Mouse (Mus musculus) stomach, embryonic 15.5 days (tissue): ENCODE measurements around the gene Lrp2bp. TPM values are rescaled to one million over a fixed set of nuclear protein-coding genes. Genes with fewer than 3 reads are reported as not detected.
A peak's percentile ranks its signal among the peaks of the same experiment; 100 is the strongest.

Source experiments
- ATAC-seq: fragments of 200-750 bp; cut with Nextera tagmentation; 2 replicates; pipeline ENCODE4 v1.8.0; 2017; ENCODE audit warnings: low read depth, moderate number of reproducible peaks, moderate TSS enrichment; ENCODE audit not compliant: insufficient read depth, low FRiP score
- H3K27ac ChIP-seq: fragments of 300-500 bp; sonication (generic); 2 replicates; pipeline ENCODE4 v1.5.1; 2015; ENCODE audit warnings: mild to moderate bottlenecking, inconsistent platforms
- H3K27me3 ChIP-seq: fragments of 300-500 bp; sonication (generic); replicated peaks from 2 replicates; pipeline ENCODE4 v1.6.1; 2015; ENCODE audit warnings: inconsistent platforms
- H3K36me3 ChIP-seq: fragments of 300-500 bp; sonication (generic); 2 replicates; pipeline ENCODE4 v1.6.1; 2015; ENCODE audit warnings: inconsistent platforms
- H3K4me1 ChIP-seq: fragments of 300-500 bp; sonication (generic); 2 replicates; pipeline ENCODE4 v1.6.1; 2015; ENCODE audit warnings: inconsistent platforms
- H3K4me2 ChIP-seq: fragments of 300-500 bp; sonication (generic); 2 replicates; pipeline ENCODE4 v1.6.1; 2015; ENCODE audit warnings: mild to moderate bottlenecking, inconsistent platforms
- H3K4me3 ChIP-seq: fragments of 300-500 bp; sonication (generic); replicated peaks from 2 replicates; pipeline ENCODE4 v1.5.1; 2015; ENCODE audit warnings: inconsistent platforms
- H3K9ac ChIP-seq: fragments of 300-500 bp; sonication (generic); 2 replicates; pipeline ENCODE4 v1.6.1; 2015; ENCODE audit warnings: inconsistent platforms
- H3K9me3 ChIP-seq: fragments of 300-500 bp; sonication (generic); 2 replicates; pipeline ENCODE4 v1.6.1; 2016; ENCODE audit warnings: inconsistent platforms
- WGBS: fragments of 180-500 bp; shearing (Covaris S2); methylation state at CpG from one replicate; pipeline ENCODE4 v1.1.7; 2015; 5-methylcytosine and 5-hydroxymethylcytosine counted together
- polyA plus RNA-seq: library from polyadenylated mRNA; unstranded; fragments of >200 nt; fragmentation: Nextera tagmentation; extraction: Ambion mirVana; gene quantifications from 2 replicates; pipeline ENCODE4 v1.2.1, GENCODE M21; 2015

Lrp2bp gene
- polyA plus RNA-seq, result 0.50 and 0.62 TPM in 2 replicates

DNA sequence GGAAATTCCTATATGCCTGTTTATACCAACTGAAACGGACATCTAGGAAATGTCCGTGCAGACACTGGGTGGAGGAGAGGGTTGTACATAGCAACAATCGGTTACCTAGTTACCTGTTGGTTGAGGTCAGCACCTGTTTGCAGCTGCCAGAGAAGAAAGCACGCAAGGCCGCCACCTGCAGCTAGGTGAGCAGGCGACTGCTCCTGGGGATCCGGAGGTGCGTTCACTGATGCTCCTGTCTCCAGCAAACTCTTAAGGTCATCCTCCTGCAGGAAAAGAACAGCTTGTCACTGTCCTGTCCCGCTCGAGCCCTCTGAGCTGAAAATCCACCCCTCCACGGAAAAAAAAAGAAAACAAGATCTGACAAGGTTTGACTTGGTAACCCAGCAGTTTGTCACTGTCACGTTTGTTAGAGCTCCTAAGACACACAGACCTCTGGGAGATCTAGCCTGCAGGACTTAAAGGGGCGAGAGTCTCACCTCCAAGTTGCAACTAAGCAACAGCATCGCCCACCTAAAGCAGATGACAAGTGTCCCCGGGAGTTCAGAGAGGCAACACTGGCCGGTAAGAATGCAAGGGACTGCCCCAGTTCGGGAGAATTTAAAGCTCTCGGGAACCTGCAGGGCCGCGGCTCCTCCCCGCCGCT, at the start of gene Lrp2bp:
Lrp2bp (plus strand) TSS at position 166 of the 646 bp plus-strand sequence.
- H3K27ac ChIP-seq, result peak within 1 kb of the TSS; percentile 97
- H3K4me1 ChIP-seq, result peaks cover 4% of the 10 kb centered on the region; the same call in 1 of the 2 replicates
- peak within 1 kb of the TSS; percentile 53 for H3K4me3 ChIP-seq
- H3K9me3 ChIP-seq, result no peaks in the 10 kb centered on the region
- peaks cover 14% of the 10 kb centered on the region for H3K36me3 ChIP-seq
- WGBS, result 3% methylated on average over 22 of the region's 22 CpGs
- H3K4me2 ChIP-seq, result peak within 1 kb of the TSS; percentile 74
- H3K27me3 ChIP-seq, result no peaks in the 10 kb centered on the region
- peak; percentile 28; the same call in 1 of the 2 replicates for ATAC-seq
- peak within 1 kb of the TSS; percentile 35; the same call in 1 of the 2 replicates for H3K9ac ChIP-seq

DNA sequence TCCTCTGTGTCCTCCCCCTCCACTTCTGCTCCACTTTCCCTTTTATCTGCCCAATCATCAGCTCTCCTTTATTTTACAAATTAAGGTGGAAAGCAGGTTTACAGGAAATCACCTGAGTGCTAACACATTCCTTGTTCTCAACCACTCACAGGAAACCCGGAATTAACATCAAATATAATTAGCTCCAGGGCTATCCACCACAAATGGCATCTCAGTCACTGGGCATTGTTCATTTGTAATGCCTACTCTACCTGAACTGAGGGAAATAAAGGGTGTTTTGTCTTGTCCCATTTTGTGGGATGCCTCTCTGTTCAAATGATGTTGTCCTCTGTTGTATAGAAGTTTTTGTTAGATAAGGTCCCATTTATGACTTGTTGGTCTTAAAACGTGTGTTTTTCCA, 48.5 kb upstream of the Lrp2bp start:
- Histone ChIP-seq H3K9ac (no peak overlapping the region), H3K27ac (no peak overlapping the region), H3K4me3 (no peak overlapping the region), H3K4me1 (no peaks in the 10 kb centered on the region), H3K27me3 (no peaks in the 10 kb centered on the region), H3K9me3 (no peaks in the 10 kb centered on the region), H3K4me2 (no peak overlapping the region), H3K36me3 (no peaks in the 10 kb centered on the region)
- no peak for ATAC-seq
- WGBS, result 64% methylated on average over 2 of the region's 2 CpGs

DNA sequence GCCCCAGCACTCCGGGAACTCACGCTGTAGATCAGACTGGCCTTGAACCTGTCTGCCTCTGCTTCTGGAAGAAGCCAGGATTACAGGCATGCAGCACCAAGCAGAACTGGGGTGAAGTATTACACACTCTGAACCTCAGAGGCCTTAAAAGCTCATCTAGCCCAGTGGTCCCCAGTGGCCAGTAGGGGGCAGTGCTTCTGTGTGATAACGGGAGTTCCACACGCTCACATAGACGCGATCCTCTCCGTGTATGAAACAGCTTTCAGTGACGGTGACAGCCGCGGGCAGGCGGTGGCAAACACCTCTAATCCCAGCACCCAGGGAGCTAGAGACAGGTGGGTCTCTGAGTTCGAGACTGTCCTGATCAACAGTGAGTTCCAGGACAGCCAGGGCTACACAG, 28.2 kb upstream of the Lrp2bp start:
- H3K36me3 ChIP-seq, result no peaks in the 10 kb centered on the region
- H3K4me3 ChIP-seq, result no peak overlapping the region
- ATAC-seq, result no peak
- no peak overlapping the region for H3K4me2 ChIP-seq
- 0 out of 2 replicates have a peak, but pooled peaks cover 4% of the 10 kb centered on the region for H3K4me1 ChIP-seq
- no peaks in the 10 kb centered on the region for H3K9me3 ChIP-seq
- 92% methylated on average over 12 of the region's 12 CpGs for WGBS
- no peaks in the 10 kb centered on the region for H3K27me3 ChIP-seq
- H3K9ac ChIP-seq, result no peak overlapping the region
- no peak overlapping the region for H3K27ac ChIP-seq

DNA sequence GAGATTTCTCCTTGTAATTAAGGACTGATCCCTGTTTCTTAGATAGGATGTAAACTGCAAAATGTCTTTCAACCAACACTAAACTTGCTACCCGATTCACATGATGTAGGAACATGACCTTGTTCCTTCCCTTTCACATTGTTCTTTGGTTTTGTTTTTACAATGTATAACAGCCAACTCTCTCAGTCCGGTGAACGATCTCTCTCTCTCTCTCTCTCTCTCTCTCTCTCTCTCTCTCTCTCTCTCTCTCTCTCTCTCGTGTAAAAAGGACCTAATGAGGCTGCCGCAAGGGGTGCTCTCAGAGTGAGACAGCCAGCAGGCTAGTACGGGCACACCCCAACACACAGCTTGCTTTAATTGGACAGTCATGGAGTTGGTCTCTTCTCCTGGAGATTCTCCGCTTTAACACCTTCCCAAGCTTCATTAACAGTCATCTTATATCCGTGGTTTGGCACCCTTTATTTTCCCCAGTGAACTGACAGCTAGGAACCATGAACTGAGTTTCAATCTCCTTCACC, 25.1 kb upstream of the Lrp2bp start:
- H3K36me3 ChIP-seq, result peaks cover 11% of the 10 kb centered on the region
- H3K9me3 ChIP-seq, result no peaks in the 10 kb centered on the region
- peak overlapping the region; percentile 58 for H3K4me2 ChIP-seq
- no peak overlapping the region for H3K9ac ChIP-seq
- H3K27ac ChIP-seq, result no peak overlapping the region
- no peak for ATAC-seq
- 71% methylated on average over 8 of the region's 8 CpGs for WGBS
- 0 out of 2 replicates have a peak, but pooled peaks cover 7% of the 10 kb centered on the region for H3K4me1 ChIP-seq
- H3K27me3 ChIP-seq, result no peaks in the 10 kb centered on the region
- H3K4me3 ChIP-seq, result no peak overlapping the region

DNA sequence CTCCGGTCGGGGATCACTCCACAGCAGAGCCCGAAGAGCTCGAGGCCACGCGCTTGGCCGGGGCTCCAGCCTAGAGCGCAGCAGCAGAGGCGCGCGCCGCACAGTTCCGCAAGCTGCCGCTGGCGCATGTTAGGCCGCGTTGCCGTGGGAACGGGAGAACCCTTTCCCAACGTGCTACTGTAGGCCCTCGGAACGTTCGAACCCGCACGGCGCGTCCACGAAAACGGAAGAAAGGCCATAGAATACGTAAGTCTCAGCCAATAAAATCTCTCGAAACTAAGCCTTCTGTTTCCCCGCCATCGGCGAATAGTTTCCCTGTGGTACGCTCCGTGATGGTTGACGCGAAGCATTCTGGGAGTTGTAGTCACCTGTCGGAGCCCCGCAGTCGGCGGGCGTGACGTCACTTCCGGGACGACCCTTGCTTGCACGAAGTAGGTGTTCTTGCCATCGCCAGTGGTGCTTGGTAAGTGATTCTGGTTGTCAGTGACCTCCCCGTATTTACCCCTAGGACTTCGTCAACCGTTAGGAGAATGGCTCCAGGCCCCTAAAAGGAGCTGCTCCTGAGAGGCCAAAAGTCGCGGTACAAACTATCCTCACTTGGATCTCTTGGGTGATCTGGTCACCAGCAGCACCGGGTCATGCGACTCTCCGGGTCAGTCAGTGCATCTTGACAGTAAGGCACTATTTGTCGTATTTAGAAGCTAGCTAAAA, 23.8 kb upstream of the Lrp2bp start, which contains the start of the genes 1700029J07Rik and Ufsp2:
1700029J07Rik (minus strand) TSS at position 127 of the 711 bp plus-strand sequence.
Ufsp2 (plus strand) TSS at position 403 of the 711 bp plus-strand sequence.
- under 1% methylated on average over 57 of the region's 57 CpGs for WGBS
- Histone ChIP-seq H3K27ac (peak within 1 kb of the TSS; percentile 80), H3K4me3 (peak within 1 kb of the TSS; percentile 56), H3K4me2 (peak within 1 kb of the TSS; percentile 58), H3K9ac (peak within 1 kb of the TSS; percentile 55), H3K36me3 (peaks cover 11% of the 10 kb centered on the region), H3K9me3 (no peaks in the 10 kb centered on the region), H3K27me3 (no peaks in the 10 kb centered on the region), H3K4me1 (0 out of 2 replicates have a peak, but pooled peaks cover 7% of the 10 kb centered on the region)
- ATAC-seq, result peak; percentile 98

DNA sequence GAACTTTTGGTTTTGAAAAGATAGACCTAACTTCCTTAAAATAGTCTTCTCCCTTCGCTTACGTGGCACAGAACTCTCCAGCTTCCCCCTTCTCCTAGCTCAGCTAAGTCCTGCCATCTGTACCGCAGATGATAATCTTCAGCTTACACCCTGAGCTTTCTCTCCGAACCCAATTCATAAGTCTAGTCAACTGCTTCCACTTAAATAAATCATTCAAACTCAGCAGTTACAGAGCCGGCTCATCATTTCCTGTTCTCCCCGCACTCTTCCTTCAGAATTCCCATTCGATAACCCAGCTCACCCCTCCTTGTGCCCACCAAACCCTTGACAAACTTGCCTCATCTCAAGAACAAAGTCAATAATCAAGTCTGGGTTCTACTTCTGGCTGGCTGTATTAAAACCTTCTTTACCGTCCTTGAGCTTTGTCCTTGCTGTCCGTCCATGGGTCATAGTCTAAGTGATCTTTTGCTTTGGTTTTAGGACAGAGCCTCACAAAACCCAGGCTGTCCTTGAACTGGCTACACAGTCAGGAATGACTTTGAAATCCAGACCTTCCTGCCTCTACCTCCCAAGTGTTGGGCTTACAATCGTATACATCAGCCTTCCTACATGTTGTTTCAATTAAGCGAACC, 23.1 kb upstream of the Lrp2bp start:
- H3K4me2 ChIP-seq, result peak overlapping the region; percentile 58
- H3K4me3 ChIP-seq, result peak overlapping the region; percentile 56
- WGBS, result 54% methylated on average over 11 of the region's 11 CpGs
- ATAC-seq, result peak; percentile 1; the same call in 1 of the 2 replicates
- no peaks in the 10 kb centered on the region for H3K27me3 ChIP-seq
- peak overlapping the region; percentile 38; the same call in 1 of the 2 replicates for H3K27ac ChIP-seq
- 0 out of 2 replicates have a peak, but pooled peaks cover 7% of the 10 kb centered on the region for H3K4me1 ChIP-seq
- H3K9ac ChIP-seq, result peak overlapping the region; percentile 55
- H3K36me3 ChIP-seq, result peaks cover 14% of the 10 kb centered on the region
- no peaks in the 10 kb centered on the region for H3K9me3 ChIP-seq

DNA sequence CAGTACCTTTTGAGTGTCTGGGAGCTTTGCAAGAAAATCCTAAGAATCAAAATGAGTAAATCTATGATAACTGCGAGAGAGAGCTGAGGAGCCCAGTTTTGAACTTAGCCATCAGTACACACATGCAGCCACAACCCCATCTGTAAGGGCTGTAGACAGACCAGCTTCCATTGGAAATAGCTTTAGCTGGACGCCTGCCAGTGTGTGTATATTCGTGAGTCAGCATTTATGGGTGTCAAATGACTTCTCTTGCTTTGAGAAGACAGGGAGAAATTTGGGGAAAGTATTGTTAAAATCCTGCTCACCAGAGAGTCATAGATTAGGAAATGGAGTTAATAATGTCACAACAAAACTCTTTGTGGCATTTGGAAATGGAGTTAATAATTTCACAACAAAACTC, 12.4 kb upstream of the Lrp2bp start:
- H3K9me3 ChIP-seq, result no peaks in the 10 kb centered on the region

DNA sequence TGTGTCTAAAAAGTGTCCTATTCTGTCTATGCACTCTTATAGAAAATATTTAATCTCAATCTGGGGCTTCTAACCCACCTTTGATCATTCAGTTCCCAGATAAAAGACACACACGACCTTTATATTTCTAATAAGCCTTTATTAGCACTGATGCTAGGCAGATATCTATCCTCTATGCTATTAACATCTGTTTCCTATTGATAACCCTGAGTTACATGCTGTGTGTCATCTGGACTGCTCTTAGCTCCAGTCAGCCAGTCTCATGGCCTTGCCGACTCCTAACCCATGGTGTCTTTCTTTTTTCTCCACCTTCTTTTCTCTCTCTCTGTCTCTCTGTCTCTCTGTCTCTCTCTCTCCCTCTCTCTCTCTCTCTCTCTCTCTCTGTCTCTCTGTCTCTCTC, 10.9 kb upstream of the Lrp2bp start:
- H3K4me2 ChIP-seq, result no peak overlapping the region
- no peaks in the 10 kb centered on the region for H3K27me3 ChIP-seq
- H3K4me3 ChIP-seq, result no peak overlapping the region
- peaks cover 20% of the 10 kb centered on the region for H3K36me3 ChIP-seq
- no peak overlapping the region for H3K27ac ChIP-seq
- no peaks in the 10 kb centered on the region for H3K9me3 ChIP-seq
- no peak for ATAC-seq
- no peak overlapping the region for H3K9ac ChIP-seq
- no peaks in the 10 kb centered on the region for H3K4me1 ChIP-seq
- WGBS, result 76% methylated on average over 2 of the region's 2 CpGs

More for the DNA sequence above, 12.4 kb upstream of the Lrp2bp start:
- 59% methylated on average over 3 of the region's 3 CpGs for WGBS
- Histone ChIP-seq H3K4me1 (no peaks in the 10 kb centered on the region), H3K9ac (no peak overlapping the region), H3K27ac (no peak overlapping the region), H3K27me3 (no peaks in the 10 kb centered on the region), H3K4me2 (no peak overlapping the region), H3K36me3 (peaks cover 23% of the 10 kb centered on the region), H3K4me3 (no peak overlapping the region)
- ATAC-seq, result no peak

DNA sequence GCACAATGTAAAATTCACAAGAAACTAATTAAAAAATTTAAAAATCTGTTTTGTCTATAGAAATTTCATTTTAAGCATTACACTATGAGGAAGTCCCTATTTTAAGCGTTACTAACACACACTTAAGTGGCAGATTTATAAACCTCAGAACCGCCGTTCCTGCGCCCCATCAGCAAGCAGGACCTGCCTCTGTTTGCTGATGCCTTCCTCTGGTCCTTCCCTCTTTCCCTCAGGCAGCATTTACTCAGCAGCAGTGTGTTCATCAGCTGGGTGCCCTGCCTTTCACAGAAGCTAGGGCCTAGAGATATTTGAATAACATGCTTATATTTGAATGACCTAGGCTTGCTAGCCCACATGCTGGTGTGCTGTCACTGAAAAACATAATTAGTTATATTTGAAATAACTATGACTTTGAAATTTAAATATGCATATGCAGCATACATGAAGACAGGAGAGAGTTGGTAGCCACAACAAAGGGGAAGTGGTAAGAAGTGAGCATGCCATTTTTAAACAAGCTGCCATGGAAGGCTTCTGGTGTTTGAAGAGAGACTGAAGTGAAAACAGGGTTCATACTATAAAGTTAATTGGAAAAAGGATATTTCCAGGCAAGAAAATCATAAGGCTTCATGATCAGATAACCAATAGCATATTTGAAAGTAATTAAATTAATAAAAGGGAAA, 8.3 kb upstream of the Lrp2bp start:
- Histone ChIP-seq H3K9ac (no peak overlapping the region), H3K27me3 (no peaks in the 10 kb centered on the region), H3K36me3 (peaks cover 22% of the 10 kb centered on the region), H3K27ac (no peak overlapping the region), H3K9me3 (no peaks in the 10 kb centered on the region), H3K4me3 (no peak overlapping the region), H3K4me1 (no peaks in the 10 kb centered on the region), H3K4me2 (no peak overlapping the region)
- ATAC-seq, result no peak
- WGBS, result 89% methylated on average over 4 of the region's 4 CpGs

DNA sequence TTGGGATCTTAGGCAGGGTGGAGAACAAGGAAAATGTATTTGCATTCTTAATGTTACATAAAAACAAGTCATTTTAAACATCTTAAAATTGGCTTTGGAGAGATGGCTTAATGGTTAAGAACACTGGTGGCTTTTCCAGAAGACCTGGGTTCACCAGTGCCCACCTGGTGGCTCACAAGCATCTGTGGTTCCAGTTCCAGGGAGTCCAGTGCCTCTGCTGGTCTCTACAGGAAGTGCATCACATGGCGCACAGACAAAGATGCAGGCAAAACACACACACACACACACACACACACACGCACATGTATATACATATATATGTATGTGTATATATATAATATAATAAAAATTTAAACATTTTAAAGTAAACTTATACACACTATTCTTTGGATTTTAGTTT, 5.0 kb upstream of the Lrp2bp start:
- no peak overlapping the region for H3K27ac ChIP-seq
- no peak overlapping the region for H3K4me2 ChIP-seq
- no peak for ATAC-seq
- no peaks in the 10 kb centered on the region for H3K27me3 ChIP-seq
- peaks cover 1% of the 10 kb centered on the region; the same call in 1 of the 2 replicates for H3K4me1 ChIP-seq
- H3K4me3 ChIP-seq, result no peak overlapping the region
- H3K9me3 ChIP-seq, result no peaks in the 10 kb centered on the region
- H3K9ac ChIP-seq, result no peak overlapping the region
- peaks cover 27% of the 10 kb centered on the region for H3K36me3 ChIP-seq
- WGBS, result 95% methylated on average over 2 of the region's 2 CpGs

DNA sequence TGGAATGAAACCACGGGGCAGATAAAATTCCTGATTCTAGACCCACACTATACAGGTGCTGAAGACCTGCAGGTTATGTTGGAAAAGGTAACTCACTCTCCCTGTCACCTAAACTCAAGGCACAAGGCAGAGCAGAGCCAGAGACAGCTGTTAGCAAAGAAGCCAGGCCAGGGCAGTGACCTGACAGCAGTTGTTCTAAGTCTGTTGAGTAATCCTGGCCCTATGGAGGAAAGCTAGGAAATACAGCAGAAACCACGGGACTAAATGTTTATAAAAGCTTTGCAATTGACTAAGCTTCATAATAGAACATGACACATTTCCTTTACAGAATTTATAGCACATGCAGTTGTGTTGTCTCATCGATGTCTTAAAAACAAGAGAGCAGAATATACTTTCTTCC, 3.5 kb upstream of the Lrp2bp start:
- H3K27me3 ChIP-seq, result no peaks in the 10 kb centered on the region
- H3K9me3 ChIP-seq, result no peaks in the 10 kb centered on the region
- no peak overlapping the region for H3K4me3 ChIP-seq
- H3K36me3 ChIP-seq, result peaks cover 21% of the 10 kb centered on the region
- no peak overlapping the region for H3K9ac ChIP-seq
- WGBS, result 71% methylated on average over 3 of the region's 3 CpGs
- H3K4me1 ChIP-seq, result peaks cover 4% of the 10 kb centered on the region; the same call in 1 of the 2 replicates
- H3K4me2 ChIP-seq, result no peak overlapping the region
- ATAC-seq, result no peak
- no peak overlapping the region for H3K27ac ChIP-seq
